Mouse (Mus musculus) G1E (cell line): ENCODE measurements at regions not wholly inside any gene's neighbourhood (a gene's known extent, or its start where the extent isn't known, plus 50 kb on each side); places are given as distances from the start of the nearest gene placed in this dataset.

ENCODE experiments used
- CTCF ChIP-seq: IDR thresholded peaks from 2 replicates; pipeline ENCODE4 v1.5.1; 2012; ENCODE audit warnings: low read depth, low read length, inconsistent platforms, mixed read lengths
- GATA1 ChIP-seq: IDR thresholded peaks from 2 replicates; pipeline ENCODE4 v1.6.1; 2012; ENCODE audit warnings: borderline replicate concordance, low read length, inconsistent platforms, mixed read lengths
- POLR2AphosphoS5 ChIP-seq: IDR thresholded peaks from 2 replicates; pipeline ENCODE4 v1.6.1; 2012; ENCODE audit warnings: low read depth, low read length, inconsistent platforms; ENCODE audit not compliant: insufficient replicate concordance
- TAL1 ChIP-seq: conservative IDR thresholded peaks from 2 replicates; pipeline ENCODE4 v1.6.1; 2012; ENCODE audit warnings: low read depth, low read length, inconsistent platforms, mixed read lengths

DNA sequence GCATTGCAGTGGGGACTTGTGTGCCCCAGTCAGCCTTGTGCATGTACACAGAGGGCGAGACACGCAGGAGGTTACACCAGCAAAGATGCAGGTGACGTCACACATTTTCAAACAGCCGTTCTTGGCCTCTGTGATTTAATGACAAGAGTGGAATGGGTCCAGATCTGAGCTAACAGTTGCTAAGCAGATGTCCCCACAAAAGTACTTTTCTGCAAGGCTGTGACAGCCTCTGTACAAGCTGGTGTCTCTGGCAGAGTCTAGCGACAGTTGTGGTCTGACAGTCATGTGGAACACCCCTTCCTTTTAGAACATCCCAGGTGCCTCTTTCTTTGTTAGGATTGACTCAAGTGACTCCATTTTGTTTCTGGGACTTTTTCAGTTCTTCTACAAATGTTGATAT is 203.1 kb downstream of the Bcl11b start:
- no peak for TF ChIP-seq CTCF
- no peak for TF ChIP-seq GATA1
- TF ChIP-seq TAL1: no peak
- no peak for TF ChIP-seq POLR2AphosphoS5
